Mouse (Mus musculus) cerebellum, adult 18-20 months (tissue): ENCODE results near the gene Gjc3.

ENCODE experiments used
- DNase-seq, 2 experiments: peaks; one replicate each; pipeline ENCODE4 v3.0.0; 2021

Gjc3 gene

DNA sequence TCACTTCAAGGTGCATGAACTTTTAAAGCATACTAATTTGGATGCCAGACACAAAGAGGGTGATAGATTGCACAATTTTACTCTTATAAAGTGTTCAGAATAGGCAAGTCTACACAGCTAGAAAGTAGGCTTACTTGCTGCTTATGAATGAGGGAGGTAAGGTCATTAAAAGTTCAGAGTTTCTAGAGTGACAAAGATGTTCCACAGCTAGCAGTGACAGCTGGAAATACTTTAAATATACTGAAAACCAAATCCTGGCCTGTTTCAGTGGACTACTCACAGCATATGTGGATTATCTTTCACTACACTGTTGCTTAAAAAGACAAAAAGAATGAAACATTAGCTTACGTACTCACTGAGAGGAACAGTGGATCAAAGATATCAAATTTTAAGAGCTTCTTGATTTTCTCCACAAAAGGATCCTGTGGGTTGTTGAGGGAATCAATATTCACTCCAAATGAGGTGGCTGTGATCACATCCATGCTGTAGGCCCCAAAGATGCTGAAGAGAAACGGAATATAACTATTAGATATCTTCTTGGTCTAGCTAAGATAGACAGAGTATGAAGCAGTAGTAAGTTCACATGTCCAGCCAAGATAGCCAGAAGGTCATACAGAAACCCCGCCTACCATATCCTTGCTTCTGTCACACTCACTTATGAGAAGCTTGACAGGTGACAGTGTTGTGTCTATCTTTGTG lies 53.2 kb downstream of the Gjc3 start:
- no peak for DNase-seq
